In genomic region chr11:84879007-84879771, GRCm38 (mm10) we compare ENCODE assay signal across 8 mouse cellular contexts. TPM values are rescaled to one million over a fixed set of nuclear protein-coding genes. Genes with fewer than 3 reads are reported as not detected.
DNase-seq lines count a peak whose midpoint lies in the region; ATAC-seq and TF ChIP-seq lines count a peak whose summit lies in the region.

No protein-coding gene starts in this region.

- H3K36me3 ChIP-seq in heart, adult 2 months (ENCODE audit: control insufficient read depth, insufficient read depth, low read length): no peaks in the 10 kb centered on the region
- H3K36me3 ChIP-seq in C2C12 (ENCODE audit: control insufficient read depth, insufficient read depth): peaks cover 44% of the 10 kb centered on the region
- peaks cover 52% of the 10 kb centered on the region for H3K36me3 ChIP-seq in forebrain, embryonic 10.5 days (replicated peaks)
- H3K36me3 ChIP-seq in liver, embryonic 15.5 days (replicated peaks): peaks cover 18% of the 10 kb centered on the region; the same call in 1 of the 2 replicates

- peak overlapping the region; percentile 90 for H3K27ac ChIP-seq in heart, adult 2 months
- peak overlapping the region; percentile 97 for H3K27ac ChIP-seq in forebrain, embryonic 10.5 days
- peak overlapping the region; percentile 89 for H3K27ac ChIP-seq in liver, embryonic 15.5 days (replicated peaks)

- no peaks in the 10 kb centered on the region; the same call in 1 of the 2 replicates for H3K79me2 ChIP-seq in heart, adult 2 months (replicated peaks; ENCODE audit: control insufficient read depth, insufficient read depth, low read length)
- peaks cover 55% of the 10 kb centered on the region for H3K79me2 ChIP-seq in C2C12 (ENCODE audit: control insufficient read depth, insufficient read depth)

- H3K27me3 ChIP-seq in heart, adult 2 months (ENCODE audit: control insufficient read depth, insufficient read depth, low read length): no peaks in the 10 kb centered on the region
- no peaks in the 10 kb centered on the region for H3K27me3 ChIP-seq in C2C12 (ENCODE audit: control insufficient read depth, insufficient read depth, insufficient read length)
- no peaks in the 10 kb centered on the region for H3K27me3 ChIP-seq in forebrain, embryonic 10.5 days (ENCODE audit: poor library complexity, severe bottlenecking)
- H3K27me3 ChIP-seq in liver, embryonic 15.5 days: no peaks in the 10 kb centered on the region

- peak overlapping the region; percentile 81 for H3K9ac ChIP-seq in heart, adult 2 months (ENCODE audit: low read depth, low read length)
- H3K9ac ChIP-seq in liver, embryonic 15.5 days: peak overlapping the region; percentile 90

- TF ChIP-seq CTCF in heart, adult 2 months (IDR thresholded peaks at IDR 0.05): no peak
- TF ChIP-seq CTCF in C2C12 (IDR thresholded peaks at IDR 0.05; ENCODE audit: control insufficient read depth, insufficient read depth, insufficient read length): no peak

- H3K9me3 ChIP-seq in forebrain, embryonic 10.5 days: no peaks in the 10 kb centered on the region
- H3K9me3 ChIP-seq in liver, embryonic 15.5 days (replicated peaks): no peaks in the 10 kb centered on the region

- WGBS in heart, adult 2 months: 19% methylated on average over 7 of the region's 7 CpGs
- 29% methylated on average over 7 of the region's 7 CpGs for WGBS in forebrain, embryonic 10.5 days
- 10% methylated on average over 7 of the region's 7 CpGs for WGBS in liver, embryonic 15.5 days (ENCODE audit: insufficient replicate concordance)

- ATAC-seq in liver, embryonic 15.5 days (ENCODE audit: insufficient read depth): no peak

- no peak for TF ChIP-seq EP300 in heart, adult 2 months (IDR thresholded peaks at IDR 0.05; ENCODE audit: insufficient read depth, low read depth, low read length)

- H3K4me2 ChIP-seq in liver, embryonic 15.5 days: peak overlapping the region; percentile 100

- H3K4me1 ChIP-seq in heart, adult 2 months (ENCODE audit: control insufficient read depth, insufficient read depth, low read length): peaks cover 4% of the 10 kb centered on the region; the same call in 1 of the 2 replicates
- H3K4me1 ChIP-seq in forebrain, embryonic 10.5 days: peaks cover 33% of the 10 kb centered on the region
- H3K4me1 ChIP-seq in liver, embryonic 15.5 days (replicated peaks): peaks cover 41% of the 10 kb centered on the region

- DNase-seq in heart, adult 2 months: no peak
- DNase-seq in heart, postnatal 36 days: no peak
- DNase-seq in forebrain, embryonic 10.5 days (ENCODE audit: extremely low spot score, low spot score): no peak
- DNase-seq in adrenal gland, adult 8-10 months: no peak
- DNase-seq in layer of hippocampus, postnatal 36 days: no peak
- no peak for DNase-seq in kidney, postnatal 4 days

- H3K79me3 ChIP-seq in C2C12 (ENCODE audit: low read depth): peaks cover 23% of the 10 kb centered on the region

- TF ChIP-seq POLR2A in heart, adult 2 months (IDR thresholded peaks at IDR 0.05; ENCODE audit: insufficient read depth, low read depth, low read length): no peak

- H3K4me3 ChIP-seq in heart, adult 2 months: peak overlapping the region; percentile 97
- peak overlapping the region; percentile 56 for H3K4me3 ChIP-seq in C2C12 (ENCODE audit: insufficient read depth, poor library complexity, severe bottlenecking)
- H3K4me3 ChIP-seq in forebrain, embryonic 10.5 days: peak overlapping the region; percentile 92
- peak overlapping the region; percentile 86 for H3K4me3 ChIP-seq in liver, embryonic 15.5 days (replicated peaks)

- H3ac ChIP-seq in C2C12 (ENCODE audit: control insufficient read depth, insufficient read length, low read depth): peak overlapping the region; percentile 90

- intact Hi-C loops in heart, adult 2 months (cut with DNase I): no loop called here
- intact Hi-C loops in heart, postnatal 36 days (cut with DNase I): no loop called here

TF ChIP-seq in C2C12, 6 proteins besides CTCF, POLR2A, EP300 and RAD21:
- no peak for TF ChIP-seq CEBPB (IDR thresholded peaks at IDR 0.05; ENCODE audit: low read depth)
- no peak for TF ChIP-seq FOSL1 (IDR thresholded peaks at IDR 0.05; ENCODE audit: insufficient read depth, low read length, poor library complexity, severe bottlenecking)
- no peak for TF ChIP-seq MYOG (IDR thresholded peaks at IDR 0.05; ENCODE audit: control insufficient read depth, extremely low read depth, insufficient read length)
- TF ChIP-seq MYOD1 (IDR thresholded peaks at IDR 0.05; ENCODE audit: control insufficient read depth, insufficient read length, low read depth): no peak
- no peak for TF ChIP-seq USF1 (IDR thresholded peaks at IDR 0.05; ENCODE audit: low read depth)
- no peak for TF ChIP-seq MAX (IDR thresholded peaks at IDR 0.05)

RNA-seq across cellular contexts. Expression of gene Myo19, which starts 0.8 kb away (rescaled TPM):
- total RNA-seq in heart, adult 2 months (2021): 1 to 10 TPM; 5.7 to 5.9 TPM
- 7.5 and 10.4 TPM in 2 replicates for polyA plus RNA-seq in heart, adult 2 months (2012; rRNA removed)
- 1 to 10 TPM; 5.5 to 5.8 TPM for total RNA-seq in heart, postnatal 36 days (2021)
- 13.2 TPM for polyA plus RNA-seq in C2C12 (2012; fragmentation: generic; extraction: Trizol)
- 11.0 and 12.3 TPM in 2 replicates for polyA plus RNA-seq in forebrain, embryonic 10.5 days (2016; fragmentation: Nextera tagmentation; extraction: Ambion mirVana)
- 3.4 and 3.8 TPM in 2 replicates for polyA plus RNA-seq in liver, embryonic 15.5 days (2015; fragmentation: Nextera tagmentation; extraction: Ambion mirVana)
- total RNA-seq in adrenal gland, adult 8-10 months (2022): 10 to 100 TPM; 10.3 to 16.5 (median 14.3) TPM
- 1 to 10 TPM; 7.0 to 8.6 TPM for total RNA-seq in layer of hippocampus, postnatal 36 days (2021)

RNA-seq across cellular contexts. Expression of gene Pigw, which starts 0.9 kb away (rescaled TPM):
- 1 to 10 TPM; 5.6 to 6.3 TPM for total RNA-seq in heart, adult 2 months (2021)
- polyA plus RNA-seq in heart, adult 2 months (2012; rRNA removed): 2.3 and 5.3 TPM in 2 replicates
- total RNA-seq in heart, postnatal 36 days (2021): 1 to 10 TPM; 4.7 to 7.6 TPM
- 3.9 TPM for polyA plus RNA-seq in C2C12 (2012; fragmentation: generic; extraction: Trizol)
- polyA plus RNA-seq in forebrain, embryonic 10.5 days (2016; fragmentation: Nextera tagmentation; extraction: Ambion mirVana): 3.1 and 3.5 TPM in 2 replicates
- polyA plus RNA-seq in liver, embryonic 15.5 days (2015; fragmentation: Nextera tagmentation; extraction: Ambion mirVana): 1.2 and 1.6 TPM in 2 replicates
- 10 to 100 TPM in 2 of 4 experiments, 1 to 10 TPM in 2; 8.4 to 11.1 (median 9.8) TPM for total RNA-seq in adrenal gland, adult 8-10 months (2022)
- total RNA-seq in layer of hippocampus, postnatal 36 days (2021): 1 to 10 TPM; 8.2 to 8.4 TPM

RNA-seq across cellular contexts. Expression of gene Ggnbp2, which starts 8.6 kb away (rescaled TPM):
- total RNA-seq in heart, adult 2 months (2021): 10 to 100 TPM; 47.9 to 54.9 TPM
- 22.9 and 39.2 TPM in 2 replicates for polyA plus RNA-seq in heart, adult 2 months (2012; rRNA removed)
- 10 to 100 TPM; 48.3 to 48.8 TPM for total RNA-seq in heart, postnatal 36 days (2021)
- 21.1 TPM for polyA plus RNA-seq in C2C12 (2012; fragmentation: generic; extraction: Trizol)
- 52.3 and 52.4 TPM in 2 replicates for polyA plus RNA-seq in forebrain, embryonic 10.5 days (2016; fragmentation: Nextera tagmentation; extraction: Ambion mirVana)
- polyA plus RNA-seq in liver, embryonic 15.5 days (2015; fragmentation: Nextera tagmentation; extraction: Ambion mirVana): 55.4 and 56.1 TPM in 2 replicates
- total RNA-seq in adrenal gland, adult 8-10 months (2022): 10 to 100 TPM; 76.1 to 91.6 (median 86.8) TPM
- 10 to 100 TPM; 82.3 to 84.1 TPM for total RNA-seq in layer of hippocampus, postnatal 36 days (2021)

RNA-seq across cellular contexts. Expression of gene Znhit3, which starts 37.0 kb away (rescaled TPM):
- 10 to 100 TPM in 1 of 2 experiments, 1 to 10 TPM in 1; 8.7 to 11.6 TPM for total RNA-seq in heart, adult 2 months (2021)
- 8.8 and 13.0 TPM in 2 replicates for polyA plus RNA-seq in heart, adult 2 months (2012; rRNA removed)
- total RNA-seq in heart, postnatal 36 days (2021): 10 to 100 TPM in 1 of 2 experiments, 1 to 10 TPM in 1; 8.8 to 10.5 TPM
- polyA plus RNA-seq in C2C12 (2012; fragmentation: generic; extraction: Trizol): 39.2 TPM
- polyA plus RNA-seq in forebrain, embryonic 10.5 days (2016; fragmentation: Nextera tagmentation; extraction: Ambion mirVana): 97.6 and 99.8 TPM in 2 replicates
- polyA plus RNA-seq in liver, embryonic 15.5 days (2015; fragmentation: Nextera tagmentation; extraction: Ambion mirVana): 33.3 and 34.8 TPM in 2 replicates
- 10 to 100 TPM in 3 of 4 experiments, 1 to 10 TPM in 1; 9.0 to 17.7 (median 15.3) TPM for total RNA-seq in adrenal gland, adult 8-10 months (2022)
- 10 to 100 TPM; 31.3 to 33.7 TPM for total RNA-seq in layer of hippocampus, postnatal 36 days (2021)

RNA-seq across cellular contexts. Expression of gene Dhrs11, which starts 50.4 kb away (rescaled TPM):
- total RNA-seq in heart, adult 2 months (2021): 100 to 1,000 TPM in 1 of 2 experiments, 10 to 100 TPM in 1; 87.7 to 108 TPM
- 186 and 232 TPM in 2 replicates for polyA plus RNA-seq in heart, adult 2 months (2012; rRNA removed)
- total RNA-seq in heart, postnatal 36 days (2021): 100 to 1,000 TPM; 102 to 108 TPM
- polyA plus RNA-seq in C2C12 (2012; fragmentation: generic; extraction: Trizol): 5.5 TPM
- 13.4 and 16.9 TPM in 2 replicates for polyA plus RNA-seq in forebrain, embryonic 10.5 days (2016; fragmentation: Nextera tagmentation; extraction: Ambion mirVana)
- 246 and 274 TPM in 2 replicates for polyA plus RNA-seq in liver, embryonic 15.5 days (2015; fragmentation: Nextera tagmentation; extraction: Ambion mirVana)
- 10 to 100 TPM; 45.7 to 58.0 (median 50.5) TPM for total RNA-seq in adrenal gland, adult 8-10 months (2022)
- total RNA-seq in layer of hippocampus, postnatal 36 days (2021): 1 to 10 TPM; 5.3 to 7.6 TPM
